Mouse (Mus musculus): ENCODE measurements around the gene Rhobtb1. TPM values are rescaled to one million over a fixed set of nuclear protein-coding genes. Genes with fewer than 3 reads are reported as not detected.

Gene Rhobtb1
- polyA plus RNA-seq, 1 experiment, result 7.5 TPM

GRCm38 (mm10) chr10:69248261-69249160, 97.3 kb downstream of the Rhobtb1 start:
- TF ChIP-seq CEBPB (IDR thresholded peaks at IDR 0.05; ENCODE audit: insufficient read depth, poor library complexity, severe bottlenecking), result no peak
- Histone ChIP-seq H3K36me3 (ENCODE audit: control insufficient read depth, insufficient read depth) (no peaks in the 10 kb centered on the region), H3ac (ENCODE audit: control insufficient read depth, insufficient read length) (no peak overlapping the region), H3K27me3 (ENCODE audit: control insufficient read depth, insufficient read depth, insufficient read length) (no peaks in the 10 kb centered on the region), H3K79me2 (ENCODE audit: control insufficient read depth, insufficient read depth) (no peaks in the 10 kb centered on the region), H3K4me3 (no peak overlapping the region), H3K4me2 (ENCODE audit: low read depth) (no peak overlapping the region)

GRCm38 (mm10) chr10:69251254-69251653, 100.0 kb downstream of the Rhobtb1 start:
- Histone ChIP-seq H3K4me3 (no peak overlapping the region), H3K36me3 (ENCODE audit: control insufficient read depth, insufficient read depth) (no peaks in the 10 kb centered on the region), H3K79me2 (ENCODE audit: control insufficient read depth, insufficient read depth) (no peaks in the 10 kb centered on the region), H3K4me2 (ENCODE audit: low read depth) (no peak overlapping the region), H3ac (ENCODE audit: control insufficient read depth, insufficient read length) (no peak overlapping the region), H3K27me3 (ENCODE audit: control insufficient read depth, insufficient read depth, insufficient read length) (no peaks in the 10 kb centered on the region)
- TF ChIP-seq POLR2A (IDR thresholded peaks at IDR 0.05; ENCODE audit: insufficient read length, low read depth) (no peak), TCF3 (IDR thresholded peaks at IDR 0.05; ENCODE audit: insufficient read length, low read depth) (no peak), E2F4 (IDR thresholded peaks at IDR 0.05; ENCODE audit: insufficient read depth) (no peak), MYOD1 (IDR thresholded peaks at IDR 0.05; ENCODE audit: control insufficient read depth in 1 of 3, insufficient read length in 2 of 3, low read depth in 2 of 3) (no peak), SRF (IDR thresholded peaks at IDR 0.05; ENCODE audit: control insufficient read depth, insufficient read length, low read depth) (no peak)

- Histone ChIP-seq H3K79me2 (ENCODE audit: control insufficient read depth, insufficient read depth) (no peaks in the 10 kb centered on the region), H3K4me2 (ENCODE audit: low read depth) (no peak overlapping the region), H3K36me3 (ENCODE audit: control insufficient read depth, insufficient read depth) (no peaks in the 10 kb centered on the region), H3K4me3 (no peak overlapping the region), H3K27me3 (ENCODE audit: control insufficient read depth, insufficient read depth, insufficient read length) (no peaks in the 10 kb centered on the region), H3ac (ENCODE audit: control insufficient read depth, insufficient read length) (no peak overlapping the region)
- TF ChIP-seq MYOG (IDR thresholded peaks at IDR 0.05; ENCODE audit: control insufficient read depth in 1 of 3, insufficient read depth in 1 of 3, insufficient read length in 2 of 3, low read depth in 2 of 3) (no peak), POLR2AphosphoS2 (IDR thresholded peaks at IDR 0.05; ENCODE audit: insufficient read length, low read depth) (no peak), TCF3 (IDR thresholded peaks at IDR 0.05; ENCODE audit: insufficient read length, low read depth) (no peak), MYOD1 (IDR thresholded peaks at IDR 0.05; ENCODE audit: control insufficient read depth in 1 of 3, insufficient read length in 2 of 3, low read depth in 2 of 3) (no peak), SRF (IDR thresholded peaks at IDR 0.05; ENCODE audit: control insufficient read depth, insufficient read length, low read depth) (no peak), MAX (IDR thresholded peaks at IDR 0.05; ENCODE audit: low read depth) (no peak), USF1 (IDR thresholded peaks at IDR 0.05; ENCODE audit: low read depth) (no peak), E2F4 (IDR thresholded peaks at IDR 0.05; ENCODE audit: insufficient read depth) (no peak), POLR2A (IDR thresholded peaks at IDR 0.05; ENCODE audit: insufficient read length, low read depth) (no peak), CEBPB (IDR thresholded peaks at IDR 0.05; ENCODE audit: insufficient read depth, poor library complexity, severe bottlenecking) (no peak)
Measured at GRCm38 (mm10) chr10:69252112-69253074, 101.2 kb downstream of the Rhobtb1 start.

- TF ChIP-seq MYOG (IDR thresholded peaks at IDR 0.05; ENCODE audit: control insufficient read depth in 1 of 3, insufficient read depth in 1 of 3, insufficient read length in 2 of 3, low read depth in 2 of 3) (no peak), MAX (IDR thresholded peaks at IDR 0.05; ENCODE audit: low read depth) (no peak), E2F4 (IDR thresholded peaks at IDR 0.05; ENCODE audit: insufficient read depth) (no peak), TCF3 (IDR thresholded peaks at IDR 0.05; ENCODE audit: insufficient read length, low read depth) (no peak), POLR2A (IDR thresholded peaks at IDR 0.05; ENCODE audit: insufficient read length, low read depth) (no peak), REST (IDR thresholded peaks at IDR 0.05; ENCODE audit: insufficient read depth, insufficient read length) (no peak), MYOD1 (IDR thresholded peaks at IDR 0.05; ENCODE audit: control insufficient read depth in 1 of 3, insufficient read length in 2 of 3, low read depth in 2 of 3) (no peak)
- H3K36me3 ChIP-seq (ENCODE audit: control insufficient read depth, insufficient read depth), result no peaks in the 10 kb centered on the region
- no peaks in the 10 kb centered on the region for H3K79me2 ChIP-seq (ENCODE audit: control insufficient read depth, insufficient read depth)
- H3ac ChIP-seq (ENCODE audit: control insufficient read depth, insufficient read length), result no peak overlapping the region
- H3K4me2 ChIP-seq (ENCODE audit: low read depth), result no peak overlapping the region
- H3K27me3 ChIP-seq (ENCODE audit: control insufficient read depth, insufficient read depth, insufficient read length), result no peaks in the 10 kb centered on the region
- no peak overlapping the region for H3K4me3 ChIP-seq
Measured at GRCm38 (mm10) chr10:69253075-69253685, 101.9 kb downstream of the Rhobtb1 start.

- no peak overlapping the region for H3K4me2 ChIP-seq (ENCODE audit: low read depth)
- H3K79me2 ChIP-seq (ENCODE audit: control insufficient read depth, insufficient read depth), result no peaks in the 10 kb centered on the region
- H3K27me3 ChIP-seq (ENCODE audit: control insufficient read depth, insufficient read depth, insufficient read length), result no peaks in the 10 kb centered on the region
Measured at GRCm38 (mm10) chr10:69253686-69254080, 102.4 kb downstream of the Rhobtb1 start.

More at GRCm38 (mm10) chr10:69253686-69254080, 102.4 kb downstream of the Rhobtb1 start:
- Histone ChIP-seq H3K4me3 (no peak overlapping the region), H3ac (ENCODE audit: control insufficient read depth, insufficient read length) (no peak overlapping the region), H3K36me3 (ENCODE audit: control insufficient read depth, insufficient read depth) (no peaks in the 10 kb centered on the region)
- TF ChIP-seq CEBPB (IDR thresholded peaks at IDR 0.05; ENCODE audit: insufficient read depth, poor library complexity, severe bottlenecking), result no peak
- TF ChIP-seq MYOD1 (IDR thresholded peaks at IDR 0.05; ENCODE audit: control insufficient read depth in 1 of 3, insufficient read length in 2 of 3, low read depth in 2 of 3), result no peak
- no peak for TF ChIP-seq TCF3 (IDR thresholded peaks at IDR 0.05; ENCODE audit: insufficient read length, low read depth)
- no peak for TF ChIP-seq TCF12 (IDR thresholded peaks at IDR 0.05; ENCODE audit: insufficient read depth, poor library complexity, severe bottlenecking)
- TF ChIP-seq MAX (IDR thresholded peaks at IDR 0.05; ENCODE audit: low read depth), result no peak
- no peak for TF ChIP-seq REST (IDR thresholded peaks at IDR 0.05; ENCODE audit: insufficient read depth, insufficient read length)
- TF ChIP-seq USF1 (IDR thresholded peaks at IDR 0.05; ENCODE audit: low read depth), result no peak
- TF ChIP-seq SRF (IDR thresholded peaks at IDR 0.05; ENCODE audit: control insufficient read depth, insufficient read length, low read depth), result no peak
- no peak for TF ChIP-seq POLR2AphosphoS2 (IDR thresholded peaks at IDR 0.05; ENCODE audit: insufficient read length, low read depth)
- TF ChIP-seq E2F4 (IDR thresholded peaks at IDR 0.05; ENCODE audit: insufficient read depth), result no peak
- no peak for TF ChIP-seq MYOG (IDR thresholded peaks at IDR 0.05; ENCODE audit: control insufficient read depth in 1 of 3, insufficient read depth in 1 of 3, insufficient read length in 2 of 3, low read depth in 2 of 3)
- no peak for TF ChIP-seq POLR2A (IDR thresholded peaks at IDR 0.05; ENCODE audit: insufficient read length, low read depth)
